Mouse (Mus musculus) frontal cortex, postnatal 10 days (tissue): ENCODE data around the gene Olfr763.
"Not testable (repeated sequence)": the region's sequence is repeated elsewhere in the genome, so short reads cannot be mapped to it uniquely, and the experiment has no call there.

Source experiments
- DNase-seq, 2 experiments: peaks; one replicate each; pipeline ENCODE4 v3.0.0; 2022; ENCODE audit warnings: low spot score in 2 of 2, mixed read lengths in 1 of 2

Olfr763 gene

GRCm38 (mm10) chr10:129049898-129050297, 39.3 kb downstream of the Olfr763 start, which contains the start of gene Olfr765:
Gene Olfr765 (minus strand): TSS chr10:129049998.
- not testable (repeated sequence) for DNase-seq
